Mouse (Mus musculus) heart, postnatal 4 days (tissue): ENCODE measurements around the gene Itga9. TPM values are rescaled to one million over a fixed set of nuclear protein-coding genes. Genes with fewer than 3 reads are reported as not detected.
A peak's percentile ranks its signal among the peaks of the same experiment; 100 is the strongest.

Experiments
- DNase-seq: peaks from one replicate; pipeline ENCODE4 v3.0.0; 2021
- total RNA-seq, 2 experiments: library from RNA; stranded (reverse); gene quantifications; 2 replicates each; pipeline ENCODE4 v1.2.3; 2021

The Itga9 gene
- total RNA-seq, 2 experiments from 2014 or later = 99.6 to 116 TPM

GRCm38 (mm10) chr9:118776880-118777438 lies 170.5 kb downstream of the Itga9 start:
- DNase-seq = no peak

GRCm38 (mm10) chr9:118778596-118778995 lies 172.1 kb downstream of the Itga9 start:
- DNase-seq = no peak

GRCm38 (mm10) chr9:118784621-118785020 lies 178.1 kb downstream of the Itga9 start:
- no peak for DNase-seq

GRCm38 (mm10) chr9:118785816-118786215 lies 179.3 kb downstream of the Itga9 start:
- no peak for DNase-seq

- peak; percentile 48 for DNase-seq
These were observed 182.4 kb downstream of the Itga9 start for GRCm38 (mm10) chr9:118788869-118789281.

GRCm38 (mm10) chr9:118791231-118791630 lies 184.7 kb downstream of the Itga9 start:
- DNase-seq = no peak

GRCm38 (mm10) chr9:118793151-118793785 lies 186.8 kb downstream of the Itga9 start:
- DNase-seq = no peak

- no peak for DNase-seq
These were observed 188.2 kb downstream of the Itga9 start for GRCm38 (mm10) chr9:118794668-118795067.

- DNase-seq = no peak
These were observed 188.8 kb downstream of the Itga9 start for GRCm38 (mm10) chr9:118795304-118795703.

GRCm38 (mm10) chr9:118799105-118799504 lies 192.6 kb downstream of the Itga9 start:
- DNase-seq = peak; percentile 25

GRCm38 (mm10) chr9:118801176-118801909 lies 194.9 kb downstream of the Itga9 start:
- DNase-seq = peak; percentile 87

- DNase-seq = no peak
These were observed 195.4 kb downstream of the Itga9 start for GRCm38 (mm10) chr9:118801910-118802287.

- no peak for DNase-seq
These were observed 195.9 kb downstream of the Itga9 start for GRCm38 (mm10) chr9:118802380-118802779.

GRCm38 (mm10) chr9:118805740-118806139 lies 199.2 kb downstream of the Itga9 start:
- no peak for DNase-seq

GRCm38 (mm10) chr9:118807669-118808068 lies 201.2 kb downstream of the Itga9 start:
- no peak for DNase-seq

- no peak for DNase-seq
These were observed 205.7 kb downstream of the Itga9 start for GRCm38 (mm10) chr9:118812221-118812620.

- no peak for DNase-seq
These were observed 207.0 kb downstream of the Itga9 start for GRCm38 (mm10) chr9:118813492-118813891.

GRCm38 (mm10) chr9:118814056-118814455 lies 207.6 kb downstream of the Itga9 start:
- DNase-seq = no peak

- DNase-seq = no peak
These were observed 208.0 kb downstream of the Itga9 start for GRCm38 (mm10) chr9:118814461-118814860.

- no peak for DNase-seq
These were observed 209.1 kb downstream of the Itga9 start for GRCm38 (mm10) chr9:118815543-118815942.

GRCm38 (mm10) chr9:118818508-118818907 lies 212.0 kb downstream of the Itga9 start:
- DNase-seq = no peak

- peak; percentile 44 for DNase-seq
These were observed 215.0 kb downstream of the Itga9 start for GRCm38 (mm10) chr9:118821220-118822185.

- no peak for DNase-seq
These were observed 215.7 kb downstream of the Itga9 start for GRCm38 (mm10) chr9:118822186-118822555.
